In genomic region chr19:6334673-6335457, GRCm38 (mm10) we compare ENCODE assay signal across 7 mouse cellular contexts. TPM values are rescaled to one million over a fixed set of nuclear protein-coding genes. Genes with fewer than 3 reads are reported as not detected.
DNase-seq lines count a peak whose midpoint lies in the region; ATAC-seq lines count a peak whose summit lies in the region.

Gene Men1 (plus strand): TSS chr19:6334979.

- peaks cover 30% of the 10 kb centered on the region for H3K4me1 ChIP-seq in intestine, embryonic 15.5 days (replicated peaks)
- peaks cover 45% of the 10 kb centered on the region for H3K4me1 ChIP-seq in midbrain, embryonic 10.5 days

- no peaks in the 10 kb centered on the region for H3K9me3 ChIP-seq in intestine, embryonic 15.5 days
- no peaks in the 10 kb centered on the region for H3K9me3 ChIP-seq in midbrain, embryonic 10.5 days (replicated peaks)

- WGBS in intestine, embryonic 15.5 days = under 1% methylated on average over 43 of the region's 43 CpGs
- under 1% methylated on average over 40 of the region's 43 CpGs for WGBS in midbrain, embryonic 10.5 days

- H3K9ac ChIP-seq in intestine, embryonic 15.5 days = peak within 1 kb of the TSS; percentile 91

- intact Hi-C loops in gastrocnemius, postnatal 36 days (cut with DNase I) = no loop called here
- intact Hi-C loops in left cerebral cortex, postnatal 25 days (cut with DNase I) = loop anchor here (2.0 to 5.0 kb wide), 3 partner anchors 28 to 273 kb away; partner anchors contain the start of genes Arl2, Batf2, Sf1 and Znhit2

- ATAC-seq in intestine, embryonic 15.5 days = peak; percentile 95

- DNase-seq in adrenal gland, adult 2 months = peak; percentile 95
- peak; percentile 92 for DNase-seq in embryo, embryonic 11.5 days (ENCODE audit: low read depth, low spot score)
- DNase-seq in gastrocnemius, postnatal 36 days = peak; percentile 84 to 91
- peak; percentile 97 to 99 for DNase-seq in left cerebral cortex, postnatal 25 days (ENCODE audit: low spot score in 2 of 2)
- peak; percentile 96 for DNase-seq in midbrain, embryonic 10.5 days (ENCODE audit: low spot score)
- DNase-seq in right cerebral cortex, postnatal 4 days = peak; percentile 90

- peak within 1 kb of the TSS; percentile 89 for H3K4me3 ChIP-seq in intestine, embryonic 15.5 days (replicated peaks)
- H3K4me3 ChIP-seq in midbrain, embryonic 10.5 days = peak within 1 kb of the TSS; percentile 92

- H3K4me2 ChIP-seq in intestine, embryonic 15.5 days (replicated peaks) = peak within 1 kb of the TSS; percentile 76

- H3K36me3 ChIP-seq in intestine, embryonic 15.5 days = peaks cover 29% of the 10 kb centered on the region
- peaks cover 34% of the 10 kb centered on the region for H3K36me3 ChIP-seq in midbrain, embryonic 10.5 days

- H3K27me3 ChIP-seq in intestine, embryonic 15.5 days (replicated peaks) = no peaks in the 10 kb centered on the region
- H3K27me3 ChIP-seq in midbrain, embryonic 10.5 days (ENCODE audit: low read depth, poor library complexity, severe bottlenecking) = no peaks in the 10 kb centered on the region

- peak within 1 kb of the TSS; percentile 80 for H3K27ac ChIP-seq in intestine, embryonic 15.5 days
- peak within 1 kb of the TSS; percentile 90 for H3K27ac ChIP-seq in midbrain, embryonic 10.5 days (replicated peaks)

RNA-seq across cellular contexts. Expression of gene Men1, which starts in this region (rescaled TPM):
- total RNA-seq in adrenal gland, adult 2 months (2021) = 10 to 100 TPM; 54.6 to 54.8 TPM
- polyA plus RNA-seq in adrenal gland, adult 2 months (2012; rRNA removed) = 71.1 and 71.2 TPM in 2 replicates
- total RNA-seq in gastrocnemius, postnatal 36 days (2021) = 1 to 10 TPM; 6.2 to 7.0 TPM
- 68.8 and 71.9 TPM in 2 replicates for polyA plus RNA-seq in intestine, embryonic 15.5 days (2015; fragmentation: Nextera tagmentation; extraction: Ambion mirVana)
- 10 to 100 TPM; 69.7 to 70.0 TPM for total RNA-seq in left cerebral cortex, postnatal 25 days (2021)
- 124 and 128 TPM in 2 replicates for polyA plus RNA-seq in midbrain, embryonic 10.5 days (2016; fragmentation: Nextera tagmentation; extraction: Ambion mirVana)

Comparison
In these comparisons a context has a peak if more than half of its experiments do, and no peak if none do; other contexts are left out.
1. Peak in every context shown above with its lines: DNase-seq, ATAC-seq, H3K4me3 ChIP-seq and H3K27ac ChIP-seq.
2. RNA of gene Men1 (total RNA-seq): 69.7 to 70.0 TPM in left cerebral cortex, postnatal 25 days and 54.6 to 54.8 TPM in adrenal gland, adult 2 months; 6.2 to 7.0 TPM in gastrocnemius, postnatal 36 days; every median in the first group is over 4 times any median in the second.